Mouse (Mus musculus): ENCODE measurements at regions not wholly inside any gene's neighbourhood (a gene's known extent, or its start where the extent isn't known, plus 50 kb on each side); places are given as distances from the start of the nearest gene placed in this dataset.

DNA sequence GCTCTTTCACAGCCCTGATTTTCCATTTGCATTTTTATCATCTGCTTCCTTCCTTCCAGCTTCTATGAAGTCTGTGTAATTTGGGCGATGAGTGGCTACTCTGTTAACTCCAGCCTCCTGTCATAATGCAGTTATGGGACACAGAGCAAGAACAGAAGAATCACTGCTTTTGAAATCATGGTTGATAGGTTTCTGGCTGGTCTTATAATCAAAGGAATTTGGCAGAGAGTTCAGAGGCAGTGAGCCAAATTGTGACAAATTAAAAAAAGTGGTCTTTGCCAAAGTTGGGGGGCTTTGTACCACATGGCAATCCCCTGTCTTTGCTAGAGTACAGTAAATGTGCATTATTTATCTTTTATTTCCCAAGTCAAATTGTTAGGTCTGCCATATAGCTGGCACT, 1292.6 kb downstream of the Rapgef2 start:
- peak; percentile 14 to 25 for DNase-seq (ENCODE audit: low spot score in 2 of 2)

DNA sequence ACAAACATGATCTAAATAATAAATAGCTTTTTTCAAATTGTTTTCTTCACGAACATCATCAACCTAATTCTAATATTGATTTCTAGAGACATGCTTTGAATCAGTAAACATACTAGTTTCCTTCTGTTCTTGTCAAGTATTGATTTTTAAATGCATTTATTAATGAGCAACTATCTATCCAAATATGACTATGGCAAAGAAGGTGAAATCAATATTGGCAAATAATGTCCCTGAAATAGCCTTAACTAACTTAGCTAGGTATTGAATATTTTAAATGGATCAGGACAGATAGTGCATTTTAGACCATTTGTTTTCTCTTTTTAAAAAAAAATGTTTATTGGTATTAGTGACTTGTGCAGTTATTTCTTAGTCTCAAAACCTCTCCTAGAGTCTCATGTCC, 1341.5 kb downstream of the Rapgef2 start:
- no peak for DNase-seq (ENCODE audit: low spot score in 2 of 2)

DNA sequence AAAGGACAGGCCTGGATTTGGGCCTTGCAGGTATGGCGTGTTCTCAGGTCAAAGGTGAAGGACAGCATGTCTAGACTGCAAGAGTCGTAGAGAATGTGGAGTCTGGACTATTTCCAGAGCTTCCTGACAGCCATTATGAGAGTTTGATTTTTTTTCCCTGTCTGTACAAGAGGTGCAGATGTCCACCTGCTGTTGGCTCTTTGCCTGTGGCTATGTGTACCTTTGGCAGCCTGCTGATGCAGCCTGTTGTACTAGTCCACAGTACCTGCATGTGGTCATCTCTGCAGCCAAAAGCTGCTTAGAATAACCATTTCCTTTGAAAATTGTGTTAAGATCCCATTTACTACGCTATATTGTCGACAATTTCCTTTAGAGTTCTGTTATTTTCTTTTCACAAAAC, 1389.1 kb downstream of the Rapgef2 start:
- no peak for DNase-seq (ENCODE audit: low spot score in 2 of 2)

DNA sequence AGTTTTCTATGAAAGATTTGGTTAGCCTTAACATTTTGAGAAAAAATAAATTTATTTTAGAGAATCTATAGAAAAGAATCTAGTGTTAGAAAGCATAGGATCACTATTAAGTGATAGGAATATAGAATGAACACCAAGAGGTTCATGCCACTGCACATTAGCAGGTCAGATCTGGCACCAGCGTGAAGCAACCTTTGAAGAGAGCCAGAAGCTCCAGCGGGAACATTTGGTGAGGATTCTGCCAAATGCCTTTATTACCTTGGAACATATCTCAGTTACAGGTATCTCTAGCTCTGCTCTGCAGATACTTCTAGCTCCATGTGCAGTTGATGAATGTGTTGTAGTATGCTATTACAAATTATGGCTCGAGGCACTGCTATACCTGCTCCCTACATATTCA, 1398.7 kb downstream of the Rapgef2 start:
- no peak for DNase-seq (ENCODE audit: low spot score in 2 of 2)

DNA sequence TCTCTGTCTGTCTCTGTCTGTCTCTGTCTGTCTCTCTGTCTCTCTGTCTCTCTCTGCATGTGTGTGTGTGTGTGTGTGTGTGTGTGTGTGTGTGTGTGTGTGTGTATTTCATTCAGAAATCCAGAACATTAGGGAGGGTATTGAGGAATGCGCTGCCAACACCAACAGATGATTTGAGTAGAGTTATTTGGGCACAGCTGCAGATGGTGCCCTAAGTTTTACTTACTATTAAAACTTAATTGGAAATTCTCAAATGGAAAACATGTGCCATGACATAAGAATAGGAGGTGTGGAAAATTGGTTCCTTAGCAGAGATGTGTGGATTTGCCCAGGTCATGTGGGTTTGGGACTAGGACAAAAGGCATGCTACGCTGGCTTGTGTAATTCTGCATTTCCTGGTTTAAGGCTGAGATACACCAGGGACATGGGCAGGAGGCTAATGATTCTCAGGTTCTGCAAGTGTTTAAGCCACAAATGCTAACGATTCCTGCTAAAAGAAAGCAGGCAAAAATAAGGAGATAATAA, 1437.5 kb downstream of the Rapgef2 start:
- DNase-seq (ENCODE audit: low spot score in 2 of 2): no peak

DNA sequence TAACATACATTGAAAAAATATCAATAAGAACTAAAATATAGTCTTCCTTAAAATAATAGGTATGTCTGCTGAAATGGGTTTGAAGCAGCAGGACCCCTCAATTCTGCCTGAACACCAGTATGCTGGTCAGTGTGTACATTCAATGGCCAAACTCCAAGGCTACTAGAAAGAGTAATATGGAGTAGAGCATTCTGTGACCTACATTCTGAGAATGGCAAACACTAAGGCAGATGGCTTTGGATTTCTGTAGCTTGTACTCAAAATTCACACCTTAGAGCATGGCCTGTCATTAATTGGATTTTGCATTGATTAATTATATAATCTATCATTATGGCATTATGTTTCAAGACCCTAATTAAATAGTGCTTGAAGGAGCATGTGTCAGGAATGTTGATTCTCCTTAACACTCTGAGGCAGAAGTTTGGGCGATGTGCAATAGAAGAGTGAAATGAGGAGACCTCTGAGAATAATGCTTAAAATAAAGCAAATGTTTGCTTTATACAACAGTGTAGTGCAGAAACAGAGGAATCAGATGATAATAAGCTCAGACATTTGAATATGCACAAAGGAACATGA, 1454.0 kb downstream of the Rapgef2 start:
- no peak for DNase-seq (ENCODE audit: low spot score in 2 of 2)

DNA sequence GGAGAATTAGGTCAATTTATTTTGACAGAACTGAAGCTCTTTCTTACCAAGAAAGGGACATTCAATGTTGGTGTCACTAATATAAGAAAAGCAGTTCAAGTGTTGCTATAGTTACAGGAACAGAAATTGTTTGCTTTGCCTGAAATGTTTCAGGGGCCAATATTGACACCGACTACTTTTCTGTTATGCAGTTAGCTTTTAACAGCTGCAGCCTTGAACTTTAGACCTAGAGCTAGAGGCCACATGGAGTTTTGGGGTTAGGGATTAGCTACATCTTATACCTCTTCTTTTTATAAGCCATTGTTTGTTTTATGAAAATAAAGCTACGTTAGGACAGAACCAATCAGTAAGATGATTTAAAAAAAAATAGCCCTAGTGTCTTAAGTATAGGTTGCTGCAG, 1454.6 kb downstream of the Rapgef2 start:
- DNase-seq (ENCODE audit: low spot score in 2 of 2): no peak

DNA sequence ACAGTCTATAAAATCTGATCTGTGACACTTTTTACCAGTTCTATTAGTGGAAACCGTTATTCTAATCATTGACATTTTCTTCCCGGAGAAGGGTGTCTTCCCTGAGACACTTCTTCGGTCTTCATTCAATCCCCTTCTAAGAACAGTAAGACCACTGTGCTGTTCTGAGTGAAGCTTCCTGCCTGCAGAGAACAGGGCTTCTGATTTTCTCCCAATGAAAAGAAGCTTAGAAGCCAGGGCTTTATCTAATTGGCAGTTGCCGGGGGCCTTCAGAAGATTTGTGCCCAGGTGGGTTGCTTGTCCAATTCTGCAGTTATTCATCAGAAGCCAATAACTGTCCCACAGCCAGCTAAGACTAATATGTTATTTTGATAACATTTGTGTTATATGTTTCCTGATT, 1455.1 kb downstream of the Rapgef2 start:
- no peak for DNase-seq (ENCODE audit: low spot score in 2 of 2)

DNA sequence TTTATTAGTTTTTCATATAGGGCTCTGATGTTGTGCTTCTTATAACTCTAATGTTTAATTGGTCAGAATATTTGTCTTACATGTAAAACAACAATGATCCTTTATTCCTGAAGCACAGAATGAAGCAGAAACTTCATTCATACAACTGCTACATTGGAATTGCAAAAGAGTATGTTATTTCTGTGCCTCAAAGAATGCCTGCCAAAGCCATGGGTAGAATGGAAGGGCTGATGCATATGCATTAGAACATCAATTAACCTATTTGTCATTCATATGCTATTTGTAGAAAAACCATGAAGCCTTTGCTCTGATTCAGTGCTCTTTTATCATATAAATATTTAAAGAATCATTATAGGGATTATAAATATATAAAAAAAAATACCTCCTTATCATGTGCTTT, 1456.1 kb downstream of the Rapgef2 start:
- DNase-seq (ENCODE audit: low spot score in 2 of 2): no peak

DNA sequence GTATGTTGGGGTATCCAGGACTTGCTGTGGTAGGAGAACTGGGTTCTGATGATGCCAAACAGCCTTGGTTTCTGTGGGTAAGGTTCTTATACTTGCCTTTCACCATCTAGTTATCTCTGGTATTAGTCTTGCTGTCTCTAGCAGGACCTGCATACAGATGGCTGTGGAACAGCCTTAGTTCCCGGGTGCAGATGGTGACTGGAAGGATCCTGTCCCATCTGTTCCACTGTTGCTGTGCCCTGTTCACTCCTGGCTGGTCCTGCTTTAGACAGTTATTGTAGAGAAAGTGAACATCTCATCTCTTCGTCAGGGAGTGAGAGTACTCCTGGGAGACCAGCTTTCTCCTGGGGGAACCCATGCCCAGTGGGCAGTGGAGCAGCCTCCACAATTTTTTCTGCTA, 1485.5 kb downstream of the Rapgef2 start:
- DNase-seq (ENCODE audit: low spot score in 2 of 2): peak; percentile 5 to 20

DNA sequence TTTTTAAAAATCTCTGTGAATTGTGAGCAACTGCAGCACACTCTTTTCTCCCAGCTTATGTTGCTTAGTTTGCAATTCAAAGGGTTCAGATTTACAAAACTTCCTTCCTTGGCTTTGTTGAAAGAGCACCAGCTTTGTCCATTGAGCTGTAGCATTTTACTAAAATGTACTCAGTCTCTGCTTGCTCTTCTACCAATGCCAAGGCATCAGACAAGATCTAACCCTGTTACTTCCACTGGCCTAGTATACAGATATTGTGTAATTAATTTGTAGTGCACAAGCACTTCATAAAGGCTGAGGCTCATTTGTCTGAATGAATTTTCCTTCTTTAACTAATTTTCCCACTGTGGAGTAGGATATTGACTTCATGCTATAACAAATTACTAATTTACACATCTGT, 1504.5 kb downstream of the Rapgef2 start:
- no peak for DNase-seq (ENCODE audit: low spot score in 2 of 2)

DNA sequence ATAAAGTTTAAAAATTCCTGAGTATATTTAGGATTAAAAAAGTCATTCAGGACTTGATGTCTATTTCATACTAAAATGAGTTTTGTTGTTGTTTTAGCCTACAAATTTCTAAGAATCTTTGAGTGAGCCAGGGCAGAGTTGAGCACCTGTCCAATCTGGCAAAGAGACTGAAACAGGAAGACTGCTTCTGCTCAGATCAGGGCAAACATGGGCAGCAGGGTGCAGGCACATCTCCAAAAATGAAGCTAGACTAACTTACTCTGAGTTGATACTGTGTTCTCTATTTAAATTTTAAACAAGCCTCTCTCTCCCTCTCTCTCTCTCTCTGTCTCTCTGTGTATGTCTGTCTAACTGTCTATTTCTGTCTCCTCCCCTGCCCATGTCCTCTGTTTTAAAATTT, 1505.0 kb downstream of the Rapgef2 start:
- DNase-seq (ENCODE audit: low spot score in 2 of 2): no peak

DNA sequence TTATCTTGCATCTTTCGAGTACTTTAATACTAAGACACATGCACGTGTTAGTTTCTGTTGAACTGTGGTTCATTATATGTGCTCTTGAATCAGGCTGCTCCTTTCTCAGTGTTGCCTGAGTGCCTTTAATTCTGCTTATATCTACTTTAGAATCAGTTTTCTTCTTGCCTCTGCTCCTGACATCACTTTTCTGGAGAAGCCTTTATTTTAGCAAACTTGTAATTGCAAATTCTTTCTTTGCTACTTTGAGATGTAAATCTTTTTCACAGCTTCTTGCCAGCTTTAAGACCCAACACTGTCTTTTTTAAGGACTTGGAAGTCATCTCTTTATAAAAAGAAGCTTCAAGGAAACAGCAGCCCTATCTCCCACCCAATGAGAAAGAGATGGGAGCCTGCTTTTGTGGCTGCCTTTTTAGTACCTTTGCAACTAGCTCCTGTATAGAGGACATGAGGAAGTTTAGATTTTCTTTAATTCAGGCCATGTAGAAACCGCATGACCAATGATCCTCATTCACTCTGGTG, 1527.4 kb downstream of the Rapgef2 start:
- DNase-seq (ENCODE audit: low spot score in 2 of 2): no peak

DNA sequence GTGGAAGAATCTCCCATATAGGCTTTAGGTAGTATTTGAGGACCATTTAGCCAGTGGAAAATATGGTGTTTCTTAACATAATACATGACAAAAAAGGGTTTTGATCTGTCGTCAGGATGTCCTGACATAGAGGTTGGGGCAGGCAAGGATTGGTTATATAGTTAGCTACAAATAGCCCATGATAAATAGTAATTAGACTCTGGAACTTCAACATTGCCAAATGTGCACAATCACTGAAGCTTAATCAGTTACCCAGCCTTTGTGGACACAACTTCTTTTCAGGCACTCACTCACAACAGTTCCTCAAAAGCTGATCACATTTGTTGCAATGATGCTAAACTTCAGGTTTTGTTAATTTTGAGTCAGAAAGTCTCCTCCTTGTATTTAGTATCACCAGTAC, 1528.0 kb downstream of the Rapgef2 start:
- no peak for DNase-seq (ENCODE audit: low spot score in 2 of 2)

DNA sequence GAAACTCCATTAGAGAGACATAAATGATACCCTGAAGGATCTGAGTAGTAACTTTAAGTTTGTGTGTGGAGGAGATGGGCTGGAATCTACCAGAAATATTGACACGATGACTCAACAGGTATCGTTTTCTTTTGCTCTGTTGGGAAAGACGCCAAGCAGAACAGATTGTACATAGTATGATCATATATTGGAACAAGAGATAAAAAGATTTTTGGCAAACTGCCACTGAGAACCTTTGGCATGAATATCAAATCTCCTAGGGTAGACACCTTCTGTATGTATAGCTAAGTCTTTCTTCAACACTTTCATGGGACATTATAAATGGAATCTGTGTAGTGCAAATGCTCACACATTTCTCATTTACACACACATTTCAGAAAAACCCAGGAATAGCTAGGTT, 1544.2 kb downstream of the Rapgef2 start:
- no peak for DNase-seq (ENCODE audit: low spot score in 2 of 2)

DNA sequence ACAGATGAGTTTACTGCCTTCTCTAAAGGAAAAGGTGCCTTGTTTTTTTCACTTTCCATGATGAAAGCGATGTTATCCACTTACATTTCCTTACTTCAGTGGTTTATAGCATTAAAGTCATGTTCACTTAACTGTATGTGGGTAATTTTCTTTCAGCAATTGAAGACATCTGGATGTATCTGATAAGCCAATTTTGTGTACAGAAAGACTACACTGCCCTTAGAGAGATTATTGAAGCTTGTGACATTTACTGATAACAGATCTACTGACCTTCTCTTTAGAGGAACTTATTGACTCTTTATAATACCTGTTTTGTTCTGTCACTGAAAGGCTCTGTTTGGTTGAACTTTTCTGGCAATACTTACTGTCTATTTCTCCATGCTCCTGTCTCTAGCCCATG, 1568.5 kb downstream of the Rapgef2 start:
- no peak for DNase-seq (ENCODE audit: low spot score in 2 of 2)

DNA sequence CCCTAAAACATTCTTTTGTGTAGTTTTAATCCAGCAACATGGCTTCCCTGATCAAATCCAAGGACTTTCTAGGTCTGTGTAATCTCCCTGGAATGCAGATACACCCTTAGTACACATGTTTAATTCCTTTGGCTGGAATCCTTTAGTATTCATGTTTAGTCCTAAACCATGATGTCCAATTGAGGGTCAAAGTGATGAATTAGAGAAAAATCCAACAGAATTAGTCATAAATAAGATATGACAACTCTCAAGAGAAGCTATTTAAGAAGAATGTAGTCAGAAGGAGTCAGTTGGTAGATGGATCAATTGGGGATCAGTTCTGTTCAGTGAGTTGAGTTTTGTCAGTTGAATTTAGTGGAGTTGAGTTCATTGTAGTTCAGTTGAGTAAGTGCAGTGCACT, 1590.7 kb downstream of the Rapgef2 start:
- no peak for DNase-seq (ENCODE audit: low spot score in 2 of 2)

DNA sequence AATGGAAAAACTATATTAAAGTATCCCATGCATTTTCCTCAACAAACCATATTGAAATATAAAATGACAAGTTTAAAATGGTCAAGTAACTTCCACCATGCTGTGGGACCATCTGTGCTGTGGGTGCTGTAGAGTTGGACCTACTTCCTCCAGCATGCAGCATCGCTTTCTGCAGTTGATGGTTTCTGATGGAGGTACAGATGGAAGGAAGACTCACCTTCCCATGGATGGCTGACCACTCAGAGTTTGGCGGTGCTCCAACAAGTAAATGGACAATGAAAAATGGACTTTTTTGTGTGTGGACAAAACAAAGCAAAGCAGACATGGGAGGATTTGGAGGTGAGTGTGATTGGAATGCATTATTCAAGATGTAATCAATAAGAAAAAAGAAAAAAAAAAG, 1592.3 kb downstream of the Fstl5 start:
- no peak for DNase-seq (ENCODE audit: low spot score in 2 of 2)

DNA sequence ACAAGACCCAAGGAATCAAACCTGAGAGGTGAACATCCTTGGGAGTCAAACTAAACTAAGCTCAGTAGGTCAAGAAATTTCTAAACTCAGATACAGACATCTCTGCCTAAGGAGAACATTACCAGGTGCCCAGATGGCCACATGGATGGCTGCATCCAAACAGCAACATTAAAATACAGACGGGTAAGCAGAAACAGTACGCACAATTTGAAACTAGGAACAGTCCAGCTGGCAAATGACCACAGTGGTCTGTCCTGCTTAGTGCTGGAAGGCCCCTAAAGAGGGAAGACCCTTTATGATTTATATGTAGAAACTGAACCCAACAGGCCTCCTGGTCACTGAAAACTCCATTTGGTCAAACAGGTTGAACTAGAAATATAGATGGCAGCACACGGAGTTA, 1579.8 kb downstream of the Fstl5 start:
- no peak for DNase-seq (ENCODE audit: low spot score in 2 of 2)
